25 mouse cellular contexts compared by ENCODE assay signal in the genomic region with DNA sequence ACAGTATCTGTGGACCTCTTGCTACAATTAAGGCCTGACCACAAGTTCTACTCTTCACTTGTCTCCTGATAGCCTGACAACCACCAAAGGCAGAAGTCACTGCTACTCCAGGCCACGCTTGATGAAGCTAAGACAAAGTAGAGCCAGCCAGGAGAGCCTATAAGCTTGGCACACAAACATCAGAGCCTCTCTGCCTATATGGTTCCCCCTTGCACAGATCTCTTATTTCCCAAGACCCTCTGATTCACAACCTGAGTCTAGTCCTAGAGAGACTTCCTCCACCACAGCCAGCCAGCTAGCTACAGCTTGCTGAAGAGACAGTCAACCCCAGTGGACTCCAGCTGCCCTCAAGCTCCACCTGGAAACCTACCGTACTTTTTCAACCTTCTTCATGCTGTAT. TPM values are rescaled to one million over a fixed set of nuclear protein-coding genes. Genes with fewer than 3 reads are reported as not detected.
A peak's percentile ranks its signal among the peaks of the same experiment; 100 is the strongest.
DNase-seq lines count a peak whose midpoint lies in the region; ATAC-seq and TF ChIP-seq lines count a peak whose summit lies in the region.
"Had no signal": no experiment of that assay in that cellular context is flagged by ENCODE, and none has a peak within 500 bp of the region (broad histone marks: within the 10 kb centered on the region; RNA-seq: fewer than 3 reads in every experiment).

No protein-coding gene starts in this region.

- H3K9ac ChIP-seq in heart, embryonic 15.5 days: no peak overlapping the region
- H3K9ac ChIP-seq in liver, embryonic 16.5 days (ENCODE audit: low read depth, low read length): no peak overlapping the region
- H3K9ac ChIP-seq: limb, embryonic 12.5 days; neural tube, embryonic 15.5 days had no signal

- H3K4me1 ChIP-seq in heart, embryonic 15.5 days (replicated peaks): peaks cover 29% of the 10 kb centered on the region
- peaks cover 38% of the 10 kb centered on the region for H3K4me1 ChIP-seq in liver, embryonic 16.5 days (ENCODE audit: control insufficient read depth, low read depth, low read length)
- peaks cover 28% of the 10 kb centered on the region for H3K4me1 ChIP-seq in small intestine, adult 2 months (ENCODE audit: control insufficient read depth, insufficient read depth, insufficient read length, low read length)
- H3K4me1 ChIP-seq: forebrain, embryonic 10.5 days; limb, embryonic 12.5 days had no signal

- H3K4me2 ChIP-seq in heart, embryonic 15.5 days: no peak overlapping the region
- H3K4me2 ChIP-seq in liver, embryonic 16.5 days (ENCODE audit: low read depth, low read length): no peak overlapping the region
- H3K4me2 ChIP-seq: limb, embryonic 12.5 days; neural tube, embryonic 15.5 days had no signal

- H3K4me3 ChIP-seq in heart, embryonic 15.5 days: no peak overlapping the region
- H3K4me3 ChIP-seq in liver, embryonic 16.5 days (ENCODE audit: low read depth, low read length): no peak overlapping the region
- H3K4me3 ChIP-seq in small intestine, adult 2 months (ENCODE audit: low read depth, low read length): no peak overlapping the region
- H3K4me3 ChIP-seq: forebrain, embryonic 10.5 days; limb, embryonic 12.5 days; neural tube, embryonic 15.5 days had no signal

- WGBS in heart, embryonic 15.5 days: 76% methylated on average over 2 of the region's 2 CpGs
- WGBS in liver, embryonic 16.5 days (ENCODE audit: insufficient replicate concordance): 62% methylated on average over 2 of the region's 2 CpGs
- 68% methylated on average over 2 of the region's 2 CpGs for WGBS in small intestine, adult 2 months

- DNase-seq in heart, postnatal 4 days: no peak
- no peak for DNase-seq in MN1 (ENCODE audit: low spot score)
- DNase-seq in ovary, postnatal 14 days (ENCODE audit: low spot score): no peak
- DNase-seq: adrenal gland, postnatal 25 days; cerebellum, adult 11-12 months; cerebellum, postnatal 36 days; gastrocnemius, postnatal 25 days; kidney, adult 2 months; kidney, postnatal 10 days; lung, adult 2 months; midbrain, embryonic 14.5 days; right cerebral cortex, postnatal 25 days; thymus, postnatal 25 days had no signal

- no peaks in the 10 kb centered on the region for H3K27me3 ChIP-seq in heart, embryonic 15.5 days
- no peaks in the 10 kb centered on the region for H3K27me3 ChIP-seq in liver, embryonic 16.5 days (ENCODE audit: control insufficient read depth, insufficient read depth, low read depth, low read length)
- no peaks in the 10 kb centered on the region for H3K27me3 ChIP-seq in small intestine, adult 2 months (ENCODE audit: control insufficient read depth, insufficient read depth, low read length)
- H3K27me3 ChIP-seq: limb, embryonic 12.5 days; neural tube, embryonic 15.5 days had no signal

- no peaks in the 10 kb centered on the region for H3K9me3 ChIP-seq in heart, embryonic 15.5 days (replicated peaks)
- no peaks in the 10 kb centered on the region; the same call in 1 of the 2 replicates for H3K9me3 ChIP-seq in liver, embryonic 16.5 days (replicated peaks; ENCODE audit: control insufficient read depth, low read length)
- H3K9me3 ChIP-seq: forebrain, embryonic 10.5 days; limb, embryonic 12.5 days; neural tube, embryonic 15.5 days had no signal

- no peak for ATAC-seq in heart, embryonic 15.5 days (replicated peaks; ENCODE audit: insufficient number of reproducible peaks, insufficient read depth, low FRiP score, low read depth)
- peak; percentile 61 for ATAC-seq in granulocyte monocyte progenitor cell, adult 5-6 weeks (replicated peaks; ENCODE audit: poor library complexity, severe bottlenecking)
- no peak for ATAC-seq in liver, embryonic 16.5 days (ENCODE audit: low read depth)

- H3K27ac ChIP-seq in heart, embryonic 15.5 days: 0 out of 2 replicates have a peak overlapping the region, but pooled peaks have one; percentile 1
- H3K27ac ChIP-seq in liver, embryonic 16.5 days (ENCODE audit: low read length): peak overlapping the region; percentile 26; the same call in 1 of the 2 replicates
- 0 out of 2 replicates have a peak overlapping the region, but pooled peaks have one; percentile 3 for H3K27ac ChIP-seq in small intestine, adult 2 months (ENCODE audit: insufficient read depth, low read depth, low read length)
- H3K27ac ChIP-seq: forebrain, embryonic 10.5 days; limb, embryonic 12.5 days; neural tube, embryonic 15.5 days had no signal

- H3K36me3 ChIP-seq in heart, embryonic 15.5 days: peaks cover 26% of the 10 kb centered on the region
- peaks cover 43% of the 10 kb centered on the region for H3K36me3 ChIP-seq in liver, embryonic 16.5 days (ENCODE audit: control insufficient read depth, insufficient read depth)
- peaks cover 38% of the 10 kb centered on the region for H3K36me3 ChIP-seq in small intestine, adult 2 months (ENCODE audit: control insufficient read depth, insufficient read depth, low read length)

- no peak for TF ChIP-seq CTCF in small intestine, adult 2 months (IDR thresholded peaks at IDR 0.05; ENCODE audit: extremely low read depth, insufficient read length, insufficient replicate concordance, low read depth, low read length)

- no peak for TF ChIP-seq POLR2A in small intestine, adult 2 months (IDR thresholded peaks at IDR 0.05; ENCODE audit: low read depth, low read length)

RNA-seq across cellular contexts. Expression of a gene that starts 10.8 kb away (rescaled TPM):
- polyA plus RNA-seq in heart, embryonic 15.5 days (2015; fragmentation: Nextera tagmentation; extraction: Ambion mirVana): 6.2 and 8.2 TPM in 2 replicates
- 10 to 100 TPM; 79.1 to 81.3 TPM for total RNA-seq in heart, postnatal 4 days (2021)
- 134 and 148 TPM in 2 replicates for total RNA-seq in granulocyte monocyte progenitor cell, adult 5-6 weeks (2014; fragmentation: Nextera tagmentation)
- total RNA-seq in granulocyte monocyte progenitor cell, adult 5-6 weeks (2017): 142 and 146 TPM in 2 replicates
- polyA plus RNA-seq in liver, embryonic 16.5 days (2015; fragmentation: Nextera tagmentation; extraction: Ambion mirVana): 2.4 and 3.4 TPM in 2 replicates
- 69.9 and 142 TPM in 2 replicates for polyA plus RNA-seq in small intestine, adult 2 months (2012; rRNA removed)

RNA-seq across cellular contexts. Expression of a gene that starts 16.8 kb away (rescaled TPM):
- polyA plus RNA-seq in heart, embryonic 15.5 days (2015; fragmentation: Nextera tagmentation; extraction: Ambion mirVana): 1.5 and 1.6 TPM in 2 replicates
- total RNA-seq in heart, postnatal 4 days (2021): 1 to 10 TPM; 6.6 to 8.5 TPM
- 24.5 and 28.0 TPM in 2 replicates for total RNA-seq in granulocyte monocyte progenitor cell, adult 5-6 weeks (2014; fragmentation: Nextera tagmentation)
- 17.5 and 26.2 TPM in 2 replicates for total RNA-seq in granulocyte monocyte progenitor cell, adult 5-6 weeks (2017)
- 38.2 and 39.0 TPM in 2 replicates for polyA plus RNA-seq in liver, embryonic 16.5 days (2015; fragmentation: Nextera tagmentation; extraction: Ambion mirVana)
- polyA plus RNA-seq in small intestine, adult 2 months (2012; rRNA removed): 65.5 and 261 TPM in 2 replicates

RNA-seq across cellular contexts. Expression of a gene that starts 36.9 kb away (rescaled TPM):
- 71.7 and 81.2 TPM in 2 replicates for polyA plus RNA-seq in heart, embryonic 15.5 days (2015; fragmentation: Nextera tagmentation; extraction: Ambion mirVana)
- total RNA-seq in heart, postnatal 4 days (2021): 10 to 100 TPM; 51.5 to 54.7 TPM
- total RNA-seq in granulocyte monocyte progenitor cell, adult 5-6 weeks (2014; fragmentation: Nextera tagmentation): 29.3 and 30.7 TPM in 2 replicates
- total RNA-seq in granulocyte monocyte progenitor cell, adult 5-6 weeks (2017): 21.9 and 23.7 TPM in 2 replicates
- 46.8 and 49.1 TPM in 2 replicates for polyA plus RNA-seq in liver, embryonic 16.5 days (2015; fragmentation: Nextera tagmentation; extraction: Ambion mirVana)
- polyA plus RNA-seq in small intestine, adult 2 months (2012; rRNA removed): 23.4 and 29.0 TPM in 2 replicates

RNA-seq across cellular contexts. Expression of a gene that starts 42.4 kb away (rescaled TPM):
- polyA plus RNA-seq in heart, embryonic 15.5 days (2015; fragmentation: Nextera tagmentation; extraction: Ambion mirVana): 0.79 TPM in 2 replicates
- total RNA-seq in heart, postnatal 4 days (2021): 1 to 10 TPM; 4.1 to 5.9 TPM
- not detected in 2 replicates for total RNA-seq in granulocyte monocyte progenitor cell, adult 5-6 weeks (2014; fragmentation: Nextera tagmentation)
- total RNA-seq in granulocyte monocyte progenitor cell, adult 5-6 weeks (2017): not detected in 2 replicates
- polyA plus RNA-seq in liver, embryonic 16.5 days (2015; fragmentation: Nextera tagmentation; extraction: Ambion mirVana): 0.14 TPM in 1 of 2 replicates, not detected in the other
- polyA plus RNA-seq in small intestine, adult 2 months (2012; rRNA removed): 1.6 and 1.9 TPM in 2 replicates
- polyA plus RNA-seq: activated CD4-positive, CD25-positive, alpha-beta regulatory T cell, adult 4 months; CD4-positive, CD25-positive, alpha-beta regulatory T cell, adult 4 months had no signal

RNA-seq across cellular contexts. Expression of a gene that starts 44.2 kb away (rescaled TPM):
- not detected in 2 replicates for polyA plus RNA-seq in heart, embryonic 15.5 days (2015; fragmentation: Nextera tagmentation; extraction: Ambion mirVana)
- total RNA-seq in heart, postnatal 4 days (2021): not detected
- not detected in 2 replicates for total RNA-seq in granulocyte monocyte progenitor cell, adult 5-6 weeks (2014; fragmentation: Nextera tagmentation)
- total RNA-seq in granulocyte monocyte progenitor cell, adult 5-6 weeks (2017): not detected in 2 replicates
- polyA plus RNA-seq in liver, embryonic 16.5 days (2015; fragmentation: Nextera tagmentation; extraction: Ambion mirVana): 0.02 TPM in 1 of 2 replicates, not detected in the other
- polyA plus RNA-seq in small intestine, adult 2 months (2012; rRNA removed): 52.0 and 151 TPM in 2 replicates
- total RNA-seq: adrenal gland, postnatal 25 days; gastrocnemius, postnatal 25 days; heart, adult 8-10 months; hematopoietic stem cell, adult 5-6 weeks had no signal
- polyA plus RNA-seq: activated CD4-positive, CD25-positive, alpha-beta regulatory T cell, adult 4 months; CD4-positive, CD25-positive, alpha-beta regulatory T cell, adult 4 months; inflammation-experienced regulatory T-cells, adult 6 months; limb, embryonic 12.5 days had no signal

Comparison
In these comparisons a context has a peak if more than half of its experiments do, and no peak if none do; other contexts are left out.
1. RNA of a gene that starts 16.8 kb away (polyA plus RNA-seq): 65.5 to 261 TPM in small intestine, adult 2 months and 38.2 to 39.0 TPM in liver, embryonic 16.5 days; 1.5 to 1.6 TPM in heart, embryonic 15.5 days; every median in the first group is over 10 times any median in the second.
2. Peak in every context shown above with its lines, with median percentiles within 50 percentile points of each other: H3K27ac ChIP-seq.